Mouse (Mus musculus): ENCODE measurements at regions not wholly inside any gene's neighbourhood (a gene's known extent, or its start where the extent isn't known, plus 50 kb on each side); places are given as distances from the start of the nearest gene placed in this dataset.
A peak's percentile ranks its signal among the peaks of the same experiment; 100 is the strongest.

GRCm38 (mm10) chr8:7489948-7490347, 1171.1 kb downstream of the Efnb2 start:
- DNase-seq (ENCODE audit: extremely low spot score), result no peak

- peak; percentile 13 for DNase-seq (ENCODE audit: extremely low spot score)
Observed at GRCm38 (mm10) chr8:7472153-7472796, 1188.8 kb downstream of the Efnb2 start.

GRCm38 (mm10) chr8:7469261-7469660, 1191.8 kb downstream of the Efnb2 start:
- DNase-seq (ENCODE audit: extremely low spot score), result no peak

DNA sequence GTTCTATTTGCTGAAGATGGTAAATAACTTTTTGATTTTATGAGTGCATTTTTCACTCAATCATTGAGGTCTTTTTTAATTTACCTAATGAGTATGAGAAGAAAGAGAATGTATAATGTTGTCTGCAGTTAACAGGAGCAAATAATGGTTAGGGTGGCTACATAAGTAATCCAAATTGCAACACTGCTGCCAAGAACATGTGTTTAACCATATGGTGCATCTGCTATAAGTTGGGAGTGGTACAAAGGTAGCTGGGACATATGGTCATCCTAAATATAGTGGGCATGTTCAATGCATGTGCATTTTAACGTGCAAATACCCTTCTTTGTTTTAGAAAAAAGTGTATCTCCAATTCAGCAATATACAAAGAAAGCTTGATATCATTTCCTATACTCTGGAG, 1198.2 kb downstream of the Efnb2 start:
- DNase-seq (ENCODE audit: extremely low spot score), result no peak

- DNase-seq (ENCODE audit: extremely low spot score), result no peak
Observed at GRCm38 (mm10) chr8:7449361-7449760, 1211.7 kb downstream of the Efnb2 start.

DNA sequence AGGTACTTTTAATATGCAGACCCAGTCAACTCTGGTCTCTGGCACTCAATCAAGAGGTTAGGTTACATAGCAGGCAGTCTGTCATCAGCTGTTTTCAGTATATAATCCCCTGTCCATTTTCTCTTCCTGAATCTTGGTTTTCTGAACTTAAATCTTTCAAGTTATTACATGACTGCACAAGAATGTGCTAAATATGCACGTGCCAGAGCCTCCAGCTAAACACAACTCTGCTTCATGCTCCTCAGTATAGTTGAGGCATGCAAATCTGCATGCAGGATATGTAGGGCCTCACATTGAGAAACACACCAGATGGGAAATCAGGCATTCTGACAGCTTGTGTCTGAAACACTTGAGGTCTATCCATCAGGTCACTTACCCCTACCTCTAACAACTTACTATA, 1214.0 kb downstream of the Efnb2 start:
- no peak for DNase-seq (ENCODE audit: extremely low spot score)

GRCm38 (mm10) chr8:7440829-7441228, 1220.2 kb downstream of the Efnb2 start:
- no peak for DNase-seq (ENCODE audit: extremely low spot score)

DNA sequence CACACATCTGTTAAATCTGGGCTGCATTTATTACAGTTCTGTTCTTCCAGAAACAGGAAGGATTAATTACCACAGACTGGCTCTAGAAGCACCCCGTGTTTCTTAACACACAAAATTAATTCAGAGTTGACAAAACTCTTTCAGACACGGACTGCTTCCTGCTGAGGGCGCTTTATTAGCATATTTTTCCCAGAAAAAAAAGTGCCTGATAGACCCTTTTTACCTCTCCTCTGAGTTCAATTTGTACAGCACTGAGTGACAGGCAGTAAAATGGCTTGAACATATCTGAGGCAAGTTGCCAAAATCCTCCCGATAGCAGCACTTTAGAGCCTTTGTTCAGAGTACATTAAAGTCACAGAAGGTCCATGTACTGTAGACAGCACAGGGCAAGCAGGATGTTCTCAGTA, 1220.8 kb downstream of the Efnb2 start:
- no peak for DNase-seq (ENCODE audit: extremely low spot score)

DNA sequence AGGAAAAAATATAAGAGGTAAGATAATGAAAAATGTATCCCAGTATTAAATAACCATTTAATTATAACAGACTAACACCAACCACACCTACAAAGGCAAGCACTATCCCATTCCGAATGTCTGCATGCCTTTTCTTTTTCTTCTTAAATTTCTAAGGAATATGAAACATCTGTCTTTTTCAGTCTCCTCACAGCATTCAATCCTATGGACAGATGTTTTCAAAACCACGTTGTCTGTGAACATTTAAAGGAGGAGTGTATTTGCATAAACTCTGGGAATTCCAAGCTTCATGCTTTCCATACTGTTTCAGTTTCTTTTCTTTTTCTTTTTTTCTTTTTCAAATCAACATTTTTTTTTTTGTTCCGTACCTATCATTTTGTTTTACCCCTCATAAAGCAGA, 1221.2 kb downstream of the Efnb2 start:
- no peak for DNase-seq (ENCODE audit: extremely low spot score)

- DNase-seq (ENCODE audit: extremely low spot score), result no peak
Observed at GRCm38 (mm10) chr8:7430482-7430881, 1230.6 kb downstream of the Efnb2 start.

DNA sequence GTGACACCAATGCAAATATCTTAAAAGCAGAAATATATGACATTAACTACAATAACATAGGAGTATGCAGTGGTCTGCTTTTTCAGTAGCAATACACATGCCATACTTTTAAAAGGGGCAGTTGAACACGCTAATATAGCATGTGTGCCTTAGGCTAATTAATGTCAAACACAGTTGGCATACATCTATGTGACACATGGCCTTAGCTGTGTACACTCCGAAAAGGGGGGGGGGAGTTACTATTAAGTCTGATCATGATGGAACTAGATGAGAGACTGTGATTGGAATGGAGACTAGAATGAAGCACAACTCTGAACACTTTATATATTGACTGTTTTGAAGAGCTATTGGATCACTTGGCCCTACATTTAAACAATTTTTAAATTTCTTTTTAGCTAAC, 1262.9 kb downstream of the Efnb2 start:
- DNase-seq (ENCODE audit: extremely low spot score), result no peak

GRCm38 (mm10) chr8:7397355-7397862, 1263.6 kb downstream of the Efnb2 start:
- DNase-seq (ENCODE audit: extremely low spot score), result no peak
